Mouse (Mus musculus) liver, embryonic 15.5 days (tissue): ENCODE measurements around the gene Grid2. TPM values are rescaled to one million over a fixed set of nuclear protein-coding genes. Genes with fewer than 3 reads are reported as not detected.

Experiments used
- ATAC-seq: fragments of 200-750 bp; cut with Nextera tagmentation; 2 replicates; pipeline ENCODE4 v1.8.0; 2017; ENCODE audit warnings: moderate number of reproducible peaks, mild to moderate bottlenecking, moderate library complexity; ENCODE audit not compliant: insufficient read depth
- H3K27ac ChIP-seq: fragments of 300-500 bp; sonication (generic); replicated peaks from 2 replicates; pipeline ENCODE4 v1.5.1; 2015; ENCODE audit warnings: mild to moderate bottlenecking, inconsistent platforms
- H3K27me3 ChIP-seq: fragments of 300-500 bp; sonication (generic); 2 replicates; pipeline ENCODE4 v1.6.1; 2015; ENCODE audit warnings: mild to moderate bottlenecking, inconsistent platforms
- H3K36me3 ChIP-seq: fragments of 300-500 bp; sonication (generic); replicated peaks from 2 replicates; pipeline ENCODE4 v1.6.1; 2015; ENCODE audit warnings: moderate library complexity, mild to moderate bottlenecking, inconsistent platforms
- H3K4me1 ChIP-seq: fragments of 300-500 bp; sonication (generic); replicated peaks from 2 replicates; pipeline ENCODE4 v1.6.1; 2015; ENCODE audit warnings: inconsistent platforms
- H3K4me2 ChIP-seq: fragments of 300-500 bp; sonication (generic); 2 replicates; pipeline ENCODE4 v1.6.1; 2015; ENCODE audit warnings: moderate library complexity, mild to moderate bottlenecking, inconsistent platforms
- H3K4me3 ChIP-seq: fragments of 300-500 bp; sonication (generic); replicated peaks from 2 replicates; pipeline ENCODE4 v1.5.1; 2015; ENCODE audit warnings: mild to moderate bottlenecking, inconsistent platforms
- H3K9ac ChIP-seq: fragments of 300-500 bp; sonication (generic); 2 replicates; pipeline ENCODE4 v1.6.1; 2015; ENCODE audit warnings: moderate library complexity, mild to moderate bottlenecking, inconsistent platforms
- H3K9me3 ChIP-seq: fragments of 300-500 bp; sonication (generic); replicated peaks from 2 replicates; pipeline ENCODE4 v1.6.1; 2016; ENCODE audit warnings: inconsistent platforms
- WGBS: fragments of 180-500 bp; shearing (Covaris S2); methylation state at CpG from one replicate; pipeline ENCODE4 v1.1.7; 2015; ENCODE audit warnings: mixed read lengths; ENCODE audit not compliant: insufficient replicate concordance; 5-methylcytosine and 5-hydroxymethylcytosine counted together
- polyA plus RNA-seq: library from polyadenylated mRNA; unstranded; fragments of >200 nt; fragmentation: Nextera tagmentation; extraction: Ambion mirVana; gene quantifications from 2 replicates; pipeline ENCODE4 v1.2.1, GENCODE M21; 2015

Grid2 gene
- polyA plus RNA-seq = not detected in 2 replicates

DNA sequence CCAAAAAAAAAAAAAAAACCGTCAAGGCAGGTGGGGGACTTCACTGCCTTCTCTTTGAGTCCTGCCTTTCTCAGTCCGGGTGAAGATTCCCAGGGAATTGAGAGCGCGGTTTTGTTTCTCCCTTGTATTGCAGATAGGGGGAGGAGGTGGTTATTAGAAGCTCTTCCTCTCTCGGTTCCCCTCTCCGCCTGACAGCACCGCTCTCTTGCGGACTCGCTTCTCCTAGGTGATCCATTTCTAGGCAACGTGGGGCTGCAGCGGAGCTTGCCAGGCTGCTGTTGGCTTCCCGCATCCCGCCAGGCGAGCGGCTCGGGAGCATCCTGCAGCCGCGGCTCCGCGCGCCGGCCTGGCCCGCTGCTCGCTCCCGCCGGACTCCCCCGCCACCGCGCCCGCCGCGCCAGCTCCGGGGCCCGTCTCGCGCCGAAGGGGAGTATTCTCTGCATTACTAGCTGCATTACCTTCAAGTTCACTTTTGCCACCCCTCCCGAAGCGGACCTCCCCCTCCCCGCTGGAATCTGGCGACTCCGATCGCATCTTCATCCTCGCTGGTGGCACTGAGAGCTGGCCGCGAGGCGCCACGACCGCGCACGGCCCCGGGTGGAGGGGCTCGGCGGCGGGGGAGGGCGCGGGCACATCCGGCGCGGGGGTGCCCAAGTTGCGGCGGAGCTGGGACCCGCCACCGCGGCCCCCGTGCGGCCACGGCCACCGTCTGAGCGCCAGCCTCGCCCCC is at the start of gene Grid2:
Grid2 (plus strand) TSS at position 51 of the 730 bp plus-strand sequence.
- peak within 1 kb of the TSS; percentile 30 for H3K4me3 ChIP-seq
- under 1% methylated on average over 68 of the region's 71 CpGs for WGBS
- H3K4me1 ChIP-seq = no peaks in the 10 kb centered on the region; the same call in 1 of the 2 replicates
- peaks cover 54% of the 10 kb centered on the region for H3K27me3 ChIP-seq
- peak within 1 kb of the TSS; percentile 52 for H3K4me2 ChIP-seq
- H3K27ac ChIP-seq = no peak within 1 kb of the TSS
- H3K36me3 ChIP-seq = no peaks in the 10 kb centered on the region
- H3K9me3 ChIP-seq = no peaks in the 10 kb centered on the region
- no peak within 1 kb of the TSS for H3K9ac ChIP-seq
- no peak for ATAC-seq

DNA sequence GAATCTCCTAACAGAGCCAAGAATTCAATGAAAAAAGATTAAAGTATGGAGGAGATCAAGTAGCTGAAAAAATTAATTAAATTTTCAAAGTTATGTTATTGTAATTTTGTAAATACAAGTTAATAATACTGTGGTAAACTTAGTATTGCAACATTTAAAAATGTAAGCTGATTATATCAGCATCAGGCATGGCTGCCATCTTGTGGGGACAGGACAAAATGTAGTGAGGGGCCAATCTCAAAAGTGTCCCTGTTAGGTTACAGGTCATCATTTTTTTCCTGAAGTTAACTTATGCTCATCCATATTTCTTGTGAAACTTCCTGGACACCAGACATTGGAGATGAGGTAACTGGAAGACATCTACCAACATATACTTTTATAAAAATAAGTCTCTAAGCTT is 4.9 kb upstream of the Grid2 start:
- H3K27ac ChIP-seq = no peak overlapping the region
- H3K9me3 ChIP-seq = no peaks in the 10 kb centered on the region
- no peak overlapping the region for H3K9ac ChIP-seq
- no peaks in the 10 kb centered on the region for H3K4me1 ChIP-seq
- H3K4me3 ChIP-seq = no peak overlapping the region
- H3K36me3 ChIP-seq = no peaks in the 10 kb centered on the region
- peaks cover 20% of the 10 kb centered on the region for H3K27me3 ChIP-seq
- ATAC-seq = no peak
- no peak overlapping the region for H3K4me2 ChIP-seq

DNA sequence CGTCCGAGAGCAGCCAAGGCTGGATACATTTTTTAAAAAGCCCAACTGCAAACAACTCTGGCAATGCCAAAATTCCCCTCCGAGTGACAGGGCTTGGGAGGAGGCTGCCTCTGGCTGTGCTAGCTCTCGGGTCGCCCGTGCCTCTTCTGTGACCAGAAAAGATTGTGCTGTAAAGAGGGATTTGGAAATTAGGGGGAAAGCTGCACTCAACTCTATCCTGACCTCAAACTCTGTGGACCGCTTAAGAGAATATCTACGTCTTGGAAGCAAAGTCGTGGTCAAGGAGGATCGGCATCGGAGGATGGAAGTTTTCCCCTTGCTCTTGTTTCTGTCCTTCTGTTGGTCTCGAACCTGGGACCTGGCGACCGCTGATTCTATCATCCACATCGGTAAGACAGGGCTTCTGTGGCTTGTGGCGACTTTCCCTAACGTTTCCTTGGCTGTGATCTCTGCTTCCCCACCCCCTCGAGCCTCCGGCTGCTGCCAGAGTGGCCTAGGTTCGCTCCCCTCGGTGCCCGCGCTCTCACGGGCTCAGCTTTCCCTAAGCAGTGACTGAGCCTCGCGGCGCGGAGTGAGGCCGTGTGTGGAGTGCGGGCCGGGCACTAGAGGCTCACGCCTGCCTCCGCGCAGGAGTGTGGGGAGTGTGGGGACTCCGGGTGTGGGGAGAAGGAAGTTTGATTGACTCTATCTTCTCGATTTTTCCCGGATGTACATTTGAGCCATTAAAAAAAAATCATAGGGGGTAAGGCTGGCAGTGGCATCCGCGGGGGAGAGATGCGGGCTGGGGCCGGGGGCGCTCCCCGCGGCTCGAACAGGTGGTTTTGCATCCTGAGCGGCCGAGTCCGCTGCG is 1.1 kb downstream of the Grid2 start:
- peak overlapping the region; percentile 30 for H3K4me3 ChIP-seq
- H3K4me2 ChIP-seq = peak overlapping the region; percentile 52
- no peaks in the 10 kb centered on the region for H3K9me3 ChIP-seq
- no peaks in the 10 kb centered on the region; the same call in 1 of the 2 replicates for H3K4me1 ChIP-seq
- H3K27ac ChIP-seq = no peak overlapping the region
- no peak for ATAC-seq
- no peaks in the 10 kb centered on the region for H3K36me3 ChIP-seq
- peaks cover 54% of the 10 kb centered on the region for H3K27me3 ChIP-seq
- WGBS = under 1% methylated on average over 49 of the region's 49 CpGs
- no peak overlapping the region for H3K9ac ChIP-seq

DNA sequence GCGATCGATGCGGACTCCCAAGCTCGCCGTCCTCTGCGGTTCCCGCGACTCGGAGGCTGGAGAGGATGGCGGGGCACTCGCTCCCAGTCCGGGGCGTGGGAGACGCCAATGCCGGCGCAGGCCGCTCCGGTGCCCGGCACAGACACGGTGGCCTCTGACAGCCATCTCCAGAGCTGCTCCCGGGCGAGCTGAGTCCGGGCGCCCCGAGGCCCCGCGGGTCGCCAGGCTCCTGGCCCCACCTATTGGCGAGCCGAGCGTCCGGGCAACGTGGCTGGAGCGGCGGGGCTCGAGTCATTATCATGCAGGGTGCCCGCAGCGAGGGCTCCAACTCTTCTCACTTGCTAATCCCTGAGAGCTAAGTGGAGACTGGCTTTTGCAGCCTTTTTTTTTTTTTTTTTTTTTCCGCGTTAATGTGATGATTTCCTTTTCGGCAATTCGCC is 1.8 kb downstream of the Grid2 start:
- no peak overlapping the region for H3K9ac ChIP-seq
- no peak overlapping the region for H3K27ac ChIP-seq
- H3K4me3 ChIP-seq = peak overlapping the region; percentile 12
- H3K27me3 ChIP-seq = peaks cover 54% of the 10 kb centered on the region
- ATAC-seq = no peak
- H3K4me2 ChIP-seq = peak overlapping the region; percentile 45
- no peaks in the 10 kb centered on the region for H3K9me3 ChIP-seq
- no peaks in the 10 kb centered on the region; the same call in 1 of the 2 replicates for H3K4me1 ChIP-seq
- H3K36me3 ChIP-seq = no peaks in the 10 kb centered on the region
- WGBS = 1% methylated on average over 40 of the region's 42 CpGs

DNA sequence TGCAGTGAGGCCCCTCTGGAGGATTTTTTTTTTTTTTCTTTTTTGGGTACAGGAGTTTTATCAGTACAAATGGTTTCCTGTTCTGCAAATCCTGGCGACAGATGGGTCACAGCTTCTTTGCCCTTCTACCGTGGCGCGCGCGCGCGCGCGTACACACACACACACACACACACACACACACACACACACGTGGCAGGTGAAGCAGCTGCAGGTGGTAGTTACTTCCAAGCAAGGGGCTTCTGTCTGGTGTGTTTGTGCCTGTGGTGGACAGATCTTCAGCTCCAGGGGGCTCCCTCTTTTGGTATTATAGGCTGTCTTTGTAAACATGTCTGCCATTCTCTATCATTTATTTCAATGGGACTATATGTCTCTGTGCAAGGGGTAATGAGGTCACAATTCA is 2.2 kb downstream of the Grid2 start:
- Histone ChIP-seq H3K9me3 (no peaks in the 10 kb centered on the region), H3K36me3 (no peaks in the 10 kb centered on the region), H3K4me2 (peak overlapping the region; percentile 45), H3K9ac (no peak overlapping the region), H3K4me1 (no peaks in the 10 kb centered on the region; the same call in 1 of the 2 replicates), H3K27me3 (peaks cover 54% of the 10 kb centered on the region), H3K27ac (no peak overlapping the region), H3K4me3 (0 out of 2 replicates have a peak overlapping the region, but pooled peaks have one; percentile 12)
- WGBS = 2% methylated on average over 11 of the region's 11 CpGs
- ATAC-seq = no peak

DNA sequence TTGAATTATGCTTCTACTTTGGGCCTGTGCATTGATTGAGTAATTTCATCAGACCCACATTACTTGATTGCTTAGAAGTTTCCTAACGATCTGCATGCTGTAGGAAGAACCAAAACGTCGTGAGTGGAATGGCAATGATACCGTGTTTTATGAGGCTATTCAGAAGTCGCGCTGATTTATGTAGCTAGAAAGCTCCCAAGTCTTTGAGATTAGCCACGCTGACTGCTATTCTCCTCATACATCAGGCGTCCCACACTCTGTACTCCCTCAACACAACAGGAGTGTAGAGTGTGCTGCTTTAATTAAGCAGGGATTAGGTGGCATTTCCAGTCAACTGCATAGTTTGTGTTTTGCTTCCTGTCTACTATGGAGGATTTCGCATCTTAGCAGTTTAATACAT is 4.1 kb downstream of the Grid2 start:
- Histone ChIP-seq H3K9ac (no peak overlapping the region), H3K36me3 (no peaks in the 10 kb centered on the region), H3K4me3 (no peak overlapping the region), H3K4me1 (no peaks in the 10 kb centered on the region; the same call in 1 of the 2 replicates), H3K9me3 (no peaks in the 10 kb centered on the region), H3K4me2 (no peak overlapping the region), H3K27me3 (peaks cover 44% of the 10 kb centered on the region), H3K27ac (no peak overlapping the region)
- WGBS = 57% methylated on average over 9 of the region's 9 CpGs
- ATAC-seq = no peak

DNA sequence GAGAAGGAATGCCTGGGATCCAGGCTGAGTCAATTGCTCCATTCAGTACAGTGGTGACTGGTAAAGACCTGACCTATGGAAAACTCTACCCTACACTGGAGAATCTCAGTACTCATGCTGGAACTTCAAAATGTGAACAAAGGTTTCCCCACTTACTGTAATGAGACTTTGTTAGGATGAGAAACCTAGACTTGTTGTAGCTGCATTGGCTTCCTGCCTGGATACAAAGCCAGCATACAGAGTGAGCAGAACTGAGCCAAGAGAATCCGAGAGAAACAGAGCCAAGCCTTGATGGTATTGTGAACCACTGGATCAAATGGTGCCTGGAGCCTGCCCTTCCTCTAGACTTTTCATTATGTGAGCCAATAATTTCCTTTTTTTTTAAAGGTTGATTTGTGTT is 28.7 kb downstream of the Grid2 start:
- Histone ChIP-seq H3K4me3 (no peak overlapping the region), H3K4me1 (no peaks in the 10 kb centered on the region), H3K27ac (no peak overlapping the region), H3K36me3 (no peaks in the 10 kb centered on the region), H3K27me3 (no peaks in the 10 kb centered on the region), H3K9ac (no peak overlapping the region), H3K9me3 (no peaks in the 10 kb centered on the region), H3K4me2 (no peak overlapping the region)
- ATAC-seq = no peak
- 55% methylated on average over 1 of the region's 1 CpGs for WGBS

DNA sequence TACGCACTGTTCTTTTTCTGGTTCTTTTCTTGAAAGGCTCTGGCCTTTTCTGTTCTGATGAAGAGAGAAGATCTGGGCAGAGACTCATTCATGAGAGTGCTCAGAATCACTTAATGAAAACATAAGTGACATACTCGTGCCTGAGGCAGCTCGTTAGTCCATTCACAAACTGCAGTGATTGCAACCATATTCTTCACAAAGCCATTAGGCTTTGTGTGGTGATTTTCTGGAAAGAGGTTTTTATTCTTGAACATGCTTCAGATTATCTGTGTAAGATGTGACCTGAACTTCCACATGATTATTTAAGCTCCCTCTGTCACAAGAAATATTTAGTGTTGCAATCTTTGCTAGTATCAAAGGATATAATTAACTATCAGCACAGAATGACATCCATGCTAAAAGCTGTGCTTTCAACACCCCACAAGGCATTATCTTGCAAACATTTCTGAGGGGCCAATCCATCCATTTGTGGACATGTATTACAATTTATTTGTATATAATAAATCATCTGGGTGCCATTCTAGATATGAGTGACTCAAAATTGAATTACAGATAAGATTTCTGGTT is 86.8 kb downstream of the Grid2 start:
- Histone ChIP-seq H3K4me3 (no peak overlapping the region), H3K36me3 (no peaks in the 10 kb centered on the region), H3K27me3 (no peaks in the 10 kb centered on the region), H3K9ac (no peak overlapping the region), H3K4me1 (no peaks in the 10 kb centered on the region), H3K4me2 (no peak overlapping the region), H3K9me3 (no peaks in the 10 kb centered on the region), H3K27ac (no peak overlapping the region)
- ATAC-seq = no peak
- 57% methylated on average over 3 of the region's 3 CpGs for WGBS

DNA sequence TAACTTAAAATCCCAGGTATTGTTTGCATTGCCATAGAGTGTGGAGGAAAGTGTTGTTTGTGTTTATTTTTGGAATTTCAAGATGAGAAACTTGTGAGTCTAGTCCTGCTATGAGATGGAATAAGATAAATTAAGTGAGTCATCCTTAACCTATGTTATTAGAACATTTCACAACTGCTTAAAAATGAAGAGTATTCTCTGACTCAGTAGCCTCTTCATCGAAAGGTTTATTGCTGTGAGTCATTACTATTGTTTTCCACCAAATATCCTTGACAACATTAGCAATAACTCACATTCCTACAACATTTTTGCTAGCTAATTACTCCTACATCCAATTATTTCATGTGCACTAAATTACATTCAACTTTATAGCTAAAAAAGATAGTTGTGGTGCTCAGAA is 91.3 kb downstream of the Grid2 start:
- no peaks in the 10 kb centered on the region for H3K4me1 ChIP-seq
- H3K9ac ChIP-seq = no peak overlapping the region
- no peaks in the 10 kb centered on the region for H3K36me3 ChIP-seq
- no peak for ATAC-seq
- H3K9me3 ChIP-seq = no peaks in the 10 kb centered on the region
- H3K4me3 ChIP-seq = no peak overlapping the region
- H3K4me2 ChIP-seq = no peak overlapping the region
- WGBS = 43% methylated on average over 1 of the region's 1 CpGs
- H3K27ac ChIP-seq = no peak overlapping the region
- H3K27me3 ChIP-seq = no peaks in the 10 kb centered on the region

DNA sequence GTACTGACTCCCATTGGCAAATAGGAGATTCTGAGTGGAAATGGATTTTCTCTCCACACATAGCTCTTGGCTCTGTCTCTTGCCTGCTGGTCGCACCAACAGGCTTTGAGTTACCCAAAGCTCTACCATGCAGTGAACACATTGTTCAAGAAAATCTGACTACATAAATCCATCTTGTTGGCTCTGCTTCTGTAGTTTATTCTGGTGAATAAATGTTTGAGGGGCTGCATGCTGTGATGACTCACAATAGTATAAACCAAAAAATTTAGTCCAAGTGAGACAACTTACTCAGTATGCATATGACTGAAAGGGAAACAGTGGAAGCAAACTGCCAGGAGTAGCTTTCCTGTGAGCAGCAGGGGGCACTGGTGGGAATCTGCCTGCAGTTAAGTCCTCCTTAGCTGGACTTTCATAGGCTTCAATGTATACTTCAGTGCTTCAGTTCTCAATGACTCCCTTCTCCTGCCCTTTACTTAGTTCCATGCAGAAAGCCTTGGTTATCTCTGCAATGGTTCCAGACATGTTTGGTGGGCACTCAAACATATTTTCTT is 125.5 kb downstream of the Grid2 start:
- H3K36me3 ChIP-seq = no peaks in the 10 kb centered on the region
- no peak overlapping the region for H3K27ac ChIP-seq
- no peaks in the 10 kb centered on the region for H3K4me1 ChIP-seq
- no peak overlapping the region for H3K4me2 ChIP-seq
- H3K4me3 ChIP-seq = no peak overlapping the region
- H3K9me3 ChIP-seq = no peaks in the 10 kb centered on the region
- ATAC-seq = no peak
- no peaks in the 10 kb centered on the region for H3K27me3 ChIP-seq
- H3K9ac ChIP-seq = no peak overlapping the region
- 54% methylated on average over 1 of the region's 1 CpGs for WGBS

DNA sequence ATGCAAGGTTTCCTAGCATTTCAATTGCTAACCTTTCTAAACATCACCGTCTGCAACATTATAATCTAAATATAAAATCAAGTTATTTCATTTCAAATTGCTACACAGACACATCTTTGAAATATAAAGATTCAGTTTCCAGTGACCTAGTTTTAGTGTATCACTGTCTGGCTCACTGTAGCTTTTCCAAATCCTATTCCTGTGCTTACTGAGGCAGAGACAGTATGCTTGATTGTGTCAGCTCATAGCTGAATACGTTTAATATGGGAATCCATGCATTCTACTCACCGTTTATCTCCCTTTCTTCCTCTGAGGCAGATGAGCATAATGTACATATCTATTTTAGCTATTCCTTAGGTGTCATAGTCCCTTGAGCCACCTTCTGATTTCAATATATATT is 146.0 kb downstream of the Grid2 start:
- no peaks in the 10 kb centered on the region for H3K4me1 ChIP-seq
- H3K27me3 ChIP-seq = no peaks in the 10 kb centered on the region
- 61% methylated on average over 3 of the region's 3 CpGs for WGBS
- no peak overlapping the region for H3K27ac ChIP-seq
- H3K4me3 ChIP-seq = no peak overlapping the region
- H3K9ac ChIP-seq = no peak overlapping the region
- H3K9me3 ChIP-seq = no peaks in the 10 kb centered on the region
- H3K36me3 ChIP-seq = no peaks in the 10 kb centered on the region
- H3K4me2 ChIP-seq = no peak overlapping the region
- no peak for ATAC-seq
